Comparison of ENCODE assay signal across 8 mouse cellular contexts in genomic region chr19:47536521-47537299, GRCm38 (mm10). TPM values are rescaled to one million over a fixed set of nuclear protein-coding genes. Genes with fewer than 3 reads are reported as not detected.
DNase-seq lines count a peak whose midpoint lies in the region; ATAC-seq and TF ChIP-seq lines count a peak whose summit lies in the region.

No protein-coding gene starts in this region.

- DNase-seq in Patski (ENCODE audit: low read depth, low spot score), result peak; percentile 60
- DNase-seq in cerebellum, postnatal 14 days, result peak; percentile 98 to 99
- peak; percentile 92 to 96 for DNase-seq in frontal cortex, postnatal 14 days (ENCODE audit: low spot score in 2 of 2)
- DNase-seq in hindbrain, embryonic 14.5 days (ENCODE audit: low spot score), result peak; percentile 97
- peak; percentile 94 to 95 for DNase-seq in layer of hippocampus, postnatal 36 days
- peak; percentile 99 for DNase-seq in lung, postnatal 36 days
- DNase-seq in retina, postnatal 1 day, result peak; percentile 98
- peak; percentile 95 to 96 for DNase-seq in urinary bladder, adult 18-20 months (ENCODE audit: low spot score in 2 of 2)

- H3K4me3 ChIP-seq in hindbrain, embryonic 14.5 days (replicated peaks; ENCODE audit: low read length), result peak overlapping the region; percentile 44

- no peaks in the 10 kb centered on the region for H3K9me3 ChIP-seq in hindbrain, embryonic 14.5 days (ENCODE audit: control insufficient read depth, low read length)

- in situ Hi-C loops in Patski (cut with MboI; ENCODE audit: low pct_unique_long_range_greater_than_20kb), result loop anchor here (10.0 kb wide), 1 partner anchor 198 kb away; the partner anchor contains the start of gene Sfr1

- POLR2A ChIA-PET in Patski (lab: Charles Lee), result no interaction called here

- H3K4me2 ChIP-seq in hindbrain, embryonic 14.5 days (replicated peaks), result peak overlapping the region; percentile 71

- H3K9ac ChIP-seq in hindbrain, embryonic 14.5 days, result peak overlapping the region; percentile 55

- 5% methylated on average over 39 of the region's 39 CpGs for WGBS in hindbrain, embryonic 14.5 days

- TF ChIP-seq CTCF in Patski (IDR thresholded peaks at IDR 0.05), result no peak

- no peaks in the 10 kb centered on the region for H3K27me3 ChIP-seq in Patski
- no peaks in the 10 kb centered on the region for H3K27me3 ChIP-seq in hindbrain, embryonic 14.5 days (ENCODE audit: control insufficient read depth, insufficient read depth, low read length)

- peak; percentile 96 for ATAC-seq in Patski
- ATAC-seq in hindbrain, embryonic 14.5 days (ENCODE audit: low FRiP score), result peak; percentile 95

- peak overlapping the region; percentile 68 for H3K27ac ChIP-seq in hindbrain, embryonic 14.5 days

- CTCF ChIA-PET in Patski (lab: Charles Lee), result interaction anchor here (0.8 kb wide), 1 partner anchor 108 kb away, joined by 4 read pairs; no protein-coding TSS in a partner anchor

- H3K36me3 ChIP-seq in hindbrain, embryonic 14.5 days (replicated peaks; ENCODE audit: control insufficient read depth, insufficient read depth), result no peaks in the 10 kb centered on the region; the same call in 1 of the 2 replicates

- H3K4me1 ChIP-seq in hindbrain, embryonic 14.5 days (replicated peaks; ENCODE audit: control insufficient read depth, insufficient read depth, low read length), result peaks cover 15% of the 10 kb centered on the region

RNA-seq across cellular contexts. Expression of gene Stn1, which starts 0.6 kb away (rescaled TPM):
- polyA plus RNA-seq in Patski (2021), result 18.3 TPM
- polyA plus RNA-seq in hindbrain, embryonic 14.5 days (2014; fragmentation: Nextera tagmentation; extraction: Ambion mirVana), result 26.8 and 30.9 TPM in 2 replicates
- total RNA-seq in layer of hippocampus, postnatal 36 days (2021), result 10 to 100 TPM; 18.7 to 23.0 TPM

RNA-seq across cellular contexts. Expression of gene Slk, which starts 42.8 kb away (rescaled TPM):
- 50.5 TPM for polyA plus RNA-seq in Patski (2021)
- 9.7 and 10.6 TPM in 2 replicates for polyA plus RNA-seq in hindbrain, embryonic 14.5 days (2014; fragmentation: Nextera tagmentation; extraction: Ambion mirVana)
- total RNA-seq in layer of hippocampus, postnatal 36 days (2021), result 10 to 100 TPM; 65.2 to 68.6 TPM

Comparison
In these comparisons a context has a peak if more than half of its experiments do, and no peak if none do; other contexts are left out.
1. Peak in every context shown above with its lines: DNase-seq, ATAC-seq, H3K4me3 ChIP-seq and H3K27ac ChIP-seq.